Comparison of ENCODE assay signal across 8 mouse cellular contexts in the genomic region with DNA sequence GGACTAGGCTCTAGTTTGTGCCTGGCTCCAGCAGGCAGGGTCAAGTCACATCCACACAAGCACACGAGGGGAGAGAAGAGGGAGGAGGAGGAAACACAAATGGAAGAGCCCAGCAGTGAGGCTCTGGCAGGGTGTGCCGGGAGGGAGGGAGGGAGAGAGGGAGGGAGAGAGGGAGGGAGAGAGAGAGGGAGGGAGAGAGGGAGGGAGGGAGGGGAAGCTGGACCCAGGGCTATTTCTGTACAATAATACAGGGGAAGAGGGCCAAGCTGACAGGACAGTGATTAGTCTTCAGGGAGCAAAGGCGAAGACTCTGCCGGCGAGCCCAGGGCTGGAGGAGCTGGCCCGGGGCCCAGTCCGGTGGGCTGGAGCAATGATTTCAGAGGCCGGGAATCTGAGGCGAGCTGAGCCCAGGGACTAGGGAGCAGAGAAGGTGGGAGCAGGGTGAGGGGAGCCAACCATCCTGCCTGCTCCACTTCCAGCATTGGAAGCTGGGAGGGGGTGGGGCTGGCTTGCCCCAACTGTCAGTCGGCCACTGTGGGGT.
DNase-seq lines count a peak whose midpoint lies in the region; ATAC-seq and TF ChIP-seq lines count a peak whose summit lies in the region.

No protein-coding gene starts in this region.

- H3K4me1 ChIP-seq in heart, adult 2 months (ENCODE audit: control insufficient read depth, insufficient read depth, low read length): peaks cover 22% of the 10 kb centered on the region
- peaks cover 27% of the 10 kb centered on the region for H3K4me1 ChIP-seq in lung, embryonic 15.5 days

- no peak for TF ChIP-seq CTCF in heart, adult 2 months (IDR thresholded peaks at IDR 0.05)

- H3K4me3 ChIP-seq in heart, adult 2 months: no peak overlapping the region
- H3K4me3 ChIP-seq in lung, embryonic 15.5 days: no peak overlapping the region

- H3K27me3 ChIP-seq in heart, adult 2 months (ENCODE audit: control insufficient read depth, insufficient read depth, low read length): no peaks in the 10 kb centered on the region
- peaks cover 29% of the 10 kb centered on the region for H3K27me3 ChIP-seq in lung, embryonic 15.5 days

- peak; percentile 51 for DNase-seq in left cerebral cortex, postnatal 4 days
- DNase-seq in left cerebral cortex, postnatal 14 days (ENCODE audit: low spot score in 2 of 2): no peak
- peak; percentile 56 to 69 for DNase-seq in heart, adult 2 months
- peak; percentile 31 for DNase-seq in kidney, adult 11 months
- peak; percentile 18 for DNase-seq in testis, postnatal 14 days (ENCODE audit: low spot score)
- DNase-seq in spleen, postnatal 36 days (ENCODE audit: low spot score in 2 of 2): no peak

- 0 out of 2 replicates have a peak overlapping the region, but pooled peaks have one; percentile 5 for H3K9ac ChIP-seq in heart, adult 2 months (ENCODE audit: low read depth, low read length)
- no peak overlapping the region for H3K9ac ChIP-seq in lung, embryonic 15.5 days

- H3K79me2 ChIP-seq in heart, adult 2 months (replicated peaks; ENCODE audit: control insufficient read depth, insufficient read depth, low read length): no peaks in the 10 kb centered on the region

- 19% methylated on average over 8 of the region's 10 CpGs for WGBS in heart, adult 2 months
- WGBS in lung, embryonic 15.5 days: 24% methylated on average over 9 of the region's 10 CpGs

- intact Hi-C loops in left cerebral cortex, postnatal 4 days (cut with DNase I): no loop called here
- intact Hi-C loops in left cerebral cortex, postnatal 14 days (cut with DNase I): no loop called here
- intact Hi-C loops in heart, adult 2 months (cut with DNase I): loop anchor here (2.0 kb wide), 1 partner anchor 59 kb away; no protein-coding TSS in a partner anchor

- no peak overlapping the region for H3K4me2 ChIP-seq in lung, embryonic 15.5 days

- TF ChIP-seq EP300 in heart, adult 2 months (IDR thresholded peaks at IDR 0.05; ENCODE audit: insufficient read depth, low read depth, low read length): no peak

- peaks cover 3% of the 10 kb centered on the region for H3K36me3 ChIP-seq in heart, adult 2 months (ENCODE audit: control insufficient read depth, insufficient read depth, low read length)
- H3K36me3 ChIP-seq in lung, embryonic 15.5 days: no peaks in the 10 kb centered on the region

- peak overlapping the region; percentile 61 for H3K27ac ChIP-seq in heart, adult 2 months
- H3K27ac ChIP-seq in lung, embryonic 15.5 days: peak overlapping the region; percentile 85

- TF ChIP-seq POLR2A in heart, adult 2 months (IDR thresholded peaks at IDR 0.05; ENCODE audit: insufficient read depth, low read depth, low read length): no peak

- H3K9me3 ChIP-seq in lung, embryonic 15.5 days: no peaks in the 10 kb centered on the region

- peak; percentile 91 for ATAC-seq in lung, embryonic 15.5 days (ENCODE audit: borderline replicate concordance, extremely low read depth, low FRiP score, low TSS enrichment)
- ATAC-seq in CD4-positive, CD25-positive, alpha-beta regulatory T cell, adult 4 months: no peak

Comparison
In these comparisons a context has a peak if more than half of its experiments do, and no peak if none do; other contexts are left out.
1. DNase-seq: peak in left cerebral cortex, postnatal 4 days (single experiment), heart, adult 2 months (2 of 2), kidney, adult 11 months (single experiment) and testis, postnatal 14 days (single experiment); none in left cerebral cortex, postnatal 14 days (0 of 2) and spleen, postnatal 36 days (0 of 2).